Mouse (Mus musculus): Measurements from ENCODE around the gene D630003M21Rik.

GRCm38 (mm10) chr2:158169771-158170170, 59.3 kb downstream of the D630003M21Rik start:
- TF ChIP-seq CTCF (IDR thresholded peaks at IDR 0.05; ENCODE audit: control insufficient read depth, insufficient read depth, insufficient replicate concordance, low read depth, low read length) (no peak), POLR2A (IDR thresholded peaks at IDR 0.05; ENCODE audit: control insufficient read depth, low read depth, low read length) (no peak)
